Mouse (Mus musculus) heart, adult 9 months (tissue): ENCODE measurements at regions not wholly inside any gene's neighbourhood (a gene's known extent, or its start where the extent isn't known, plus 50 kb on each side); places are given as distances from the start of the nearest gene placed in this dataset.

Experiments used
- DNase-seq, 2 experiments: peaks; one replicate each; pipeline ENCODE4 v3.0.0; 2022; ENCODE audit warnings: low spot score in 2 of 2

DNA sequence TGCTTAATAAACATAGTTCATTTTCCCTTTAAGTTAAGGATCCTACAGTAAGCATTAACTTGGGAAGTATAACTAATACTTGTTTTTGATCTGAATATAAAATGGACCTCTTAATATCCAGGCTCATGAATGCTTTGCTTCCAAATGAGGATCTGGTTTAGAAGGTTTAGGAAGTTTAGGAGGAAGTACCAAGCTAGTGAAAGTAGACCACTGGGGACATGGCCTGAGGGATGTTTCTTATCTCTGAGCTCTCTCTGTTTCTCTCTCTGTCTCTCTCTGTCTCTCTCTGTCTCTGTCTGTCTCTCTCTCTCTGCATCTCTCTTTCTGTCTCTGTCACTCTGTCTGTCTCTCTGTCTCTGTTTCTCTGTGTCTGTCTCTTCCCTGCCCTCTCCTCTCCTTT is 360.9 kb downstream of the Kctd12 start:
- no peak for DNase-seq

DNA sequence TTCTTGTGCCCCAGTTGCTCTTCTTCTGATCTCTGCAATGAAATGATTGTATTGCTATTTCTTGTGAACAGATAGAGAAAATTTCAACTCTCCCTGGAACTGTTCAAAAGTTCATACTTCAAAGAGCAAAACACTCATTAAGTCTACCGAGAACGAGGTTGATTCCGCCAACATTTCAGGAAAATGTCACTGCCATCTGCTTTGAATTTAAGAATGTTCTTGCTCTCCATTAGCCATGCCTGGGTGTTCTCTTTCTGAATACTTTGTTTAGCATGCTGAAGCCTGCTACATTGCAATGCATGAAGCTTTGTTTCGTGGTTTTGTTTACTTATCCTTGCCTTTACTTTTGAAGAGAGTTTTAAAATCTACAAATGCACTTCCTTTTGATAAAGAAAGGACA is 363.4 kb downstream of the Kctd12 start:
- DNase-seq: no peak

DNA sequence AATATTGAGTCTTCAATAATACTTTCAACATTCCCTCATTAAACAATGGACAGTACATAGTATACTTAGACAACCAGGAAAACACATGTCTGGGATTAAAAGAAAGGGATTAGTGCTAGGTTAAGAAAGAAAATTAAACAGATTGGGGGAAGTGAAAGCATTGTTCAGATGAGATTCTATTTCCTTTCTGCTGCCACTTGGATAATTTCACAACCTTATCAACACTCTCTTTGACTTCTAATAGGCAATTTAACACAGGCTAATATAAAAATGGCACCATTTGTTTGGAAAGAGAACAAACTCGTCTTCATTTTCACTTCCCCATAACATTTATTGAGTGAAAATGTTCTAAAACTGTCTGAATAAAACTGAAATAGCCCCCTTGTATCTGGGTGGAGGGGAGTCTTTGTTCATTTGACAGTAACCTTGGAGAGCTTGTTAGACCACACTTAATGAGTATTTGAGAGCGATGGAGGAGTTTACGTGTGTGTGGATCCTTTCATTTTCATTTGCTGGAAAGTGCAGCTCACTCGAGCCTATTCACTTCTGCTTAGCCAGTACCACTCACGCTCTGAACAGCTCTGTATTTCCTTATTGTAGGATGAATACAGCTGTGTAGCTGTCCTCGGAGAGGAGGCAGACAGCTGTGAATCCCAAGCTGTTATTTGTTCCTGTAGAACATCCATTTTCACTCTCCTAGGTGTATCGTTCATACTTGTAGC is 366.7 kb downstream of the Kctd12 start:
- DNase-seq: no peak

DNA sequence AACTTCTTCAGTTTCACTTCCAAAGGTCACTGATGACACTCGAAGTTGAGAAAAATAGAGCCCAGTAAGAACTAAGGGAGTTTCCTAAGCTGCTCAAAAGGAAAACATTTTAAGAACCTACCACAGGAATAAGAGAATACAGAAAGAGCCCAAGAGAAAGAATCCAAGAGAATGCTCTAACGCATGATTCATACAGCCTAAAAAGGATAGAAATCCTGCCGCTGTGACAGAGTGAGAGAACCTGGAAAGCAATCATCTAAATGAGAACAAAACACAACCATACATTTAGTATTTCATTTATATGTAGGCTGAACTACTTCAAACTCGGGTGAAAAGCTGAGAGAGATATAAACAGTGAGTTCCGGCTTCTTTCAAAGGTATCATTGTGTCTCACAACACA is 376.4 kb downstream of the Kctd12 start:
- DNase-seq: no peak

DNA sequence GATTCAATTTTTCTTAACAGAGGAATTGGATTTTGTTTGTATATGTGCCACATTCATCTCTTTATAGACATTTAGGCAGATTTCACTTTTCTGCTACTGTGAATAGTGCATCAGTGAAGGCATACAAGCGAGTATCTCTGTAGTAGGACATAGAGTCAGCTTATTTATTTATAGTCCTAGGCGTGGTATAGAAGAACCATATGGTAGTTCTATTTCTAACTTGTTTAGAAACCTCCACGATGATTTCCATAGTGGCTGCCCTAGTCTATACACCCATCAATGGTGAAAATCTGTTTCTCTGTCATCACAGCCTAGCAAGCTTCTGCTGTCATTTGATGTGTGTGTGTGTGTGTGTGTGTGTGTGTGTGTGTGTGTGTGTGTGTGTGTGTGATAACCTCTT is 387.6 kb downstream of the Kctd12 start:
- DNase-seq: no peak

DNA sequence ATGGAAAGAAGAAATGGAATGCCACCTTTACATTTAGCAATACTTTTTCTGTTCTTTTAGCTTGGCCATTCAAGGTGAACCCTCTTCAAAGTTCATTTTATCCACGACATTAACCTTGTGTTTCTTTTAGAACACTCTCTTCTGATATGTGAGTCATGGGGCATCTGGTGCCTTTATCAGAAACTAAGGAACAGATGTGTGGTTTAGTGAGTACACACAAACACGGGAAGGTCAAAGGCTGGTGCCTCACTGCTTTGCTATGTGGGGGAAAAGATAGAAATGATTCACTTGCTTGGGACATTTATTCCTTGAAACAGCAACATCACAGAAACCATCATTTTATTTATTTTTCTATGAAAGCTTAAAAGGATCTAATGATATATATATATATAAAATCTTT is 428.7 kb downstream of the Kctd12 start:
- DNase-seq: no peak

DNA sequence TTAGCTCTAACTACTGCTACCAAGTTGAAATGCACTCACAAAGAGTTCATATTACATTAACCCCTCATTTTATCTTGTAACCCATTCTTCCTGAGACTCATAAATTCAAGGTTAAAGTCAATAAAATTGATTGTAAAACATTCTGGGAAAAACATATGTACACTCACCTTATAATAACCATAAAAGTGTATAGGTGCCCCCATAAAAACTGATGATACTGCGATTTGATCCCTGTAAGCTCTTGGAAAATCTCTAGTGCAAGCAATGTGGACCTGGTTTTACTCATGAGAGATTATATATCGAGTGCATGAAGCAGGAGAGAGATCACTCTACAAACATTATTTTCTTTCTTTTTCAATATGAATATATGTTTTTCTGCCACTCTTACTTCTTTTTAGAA is 429.8 kb downstream of the Kctd12 start:
- DNase-seq: no peak

DNA sequence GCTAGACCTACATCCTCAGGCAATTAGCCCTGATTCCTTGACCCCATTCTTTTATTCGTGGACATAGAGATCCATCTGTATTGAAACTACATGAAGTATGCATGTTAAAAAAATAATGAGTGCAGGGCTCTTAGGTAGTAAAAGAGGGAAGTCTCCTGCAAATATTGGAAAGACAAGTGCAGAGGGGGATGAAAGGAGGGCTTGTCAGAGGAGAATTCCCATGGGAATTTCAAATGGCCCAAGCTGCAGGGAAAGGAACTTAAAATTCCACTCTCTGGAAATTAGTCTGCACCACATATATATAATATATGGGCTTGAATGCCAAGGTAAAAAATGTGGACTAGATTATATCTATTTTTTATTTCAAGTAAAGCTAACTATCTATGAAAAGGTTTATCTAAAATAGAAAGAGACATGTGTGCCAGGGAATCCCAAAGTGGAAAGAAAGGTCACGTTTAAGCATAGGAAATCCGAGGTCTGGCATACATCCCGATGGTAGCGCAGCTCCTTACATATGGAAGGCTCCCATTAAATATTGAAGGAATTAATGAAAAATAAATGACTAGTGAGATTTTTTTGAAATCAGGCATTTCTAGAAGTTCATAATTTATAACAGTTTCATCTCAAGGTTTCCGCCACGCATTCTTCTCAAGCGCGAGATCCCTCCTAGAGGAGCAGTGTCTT is 457.4 kb downstream of the Kctd12 start:
- no peak for DNase-seq

DNA sequence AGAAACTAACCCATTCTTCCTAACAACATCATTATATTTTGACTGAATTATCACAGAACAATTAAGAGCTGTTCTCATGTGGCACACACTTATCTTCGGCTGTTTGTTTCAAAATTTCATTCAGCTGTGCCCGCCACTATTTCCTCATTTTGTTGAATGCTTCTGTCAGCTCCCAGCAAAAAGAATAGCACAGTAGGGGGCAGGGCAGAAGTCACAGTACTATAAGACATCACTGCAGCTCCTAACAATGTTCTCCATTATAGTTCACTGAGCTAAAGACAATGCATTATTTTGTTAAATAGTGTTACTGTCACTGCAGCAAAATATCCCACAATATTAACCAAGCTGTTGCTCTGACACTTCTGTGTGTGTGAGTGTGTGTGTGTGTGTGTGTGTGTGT is 465.7 kb downstream of the Kctd12 start:
- DNase-seq: no peak

DNA sequence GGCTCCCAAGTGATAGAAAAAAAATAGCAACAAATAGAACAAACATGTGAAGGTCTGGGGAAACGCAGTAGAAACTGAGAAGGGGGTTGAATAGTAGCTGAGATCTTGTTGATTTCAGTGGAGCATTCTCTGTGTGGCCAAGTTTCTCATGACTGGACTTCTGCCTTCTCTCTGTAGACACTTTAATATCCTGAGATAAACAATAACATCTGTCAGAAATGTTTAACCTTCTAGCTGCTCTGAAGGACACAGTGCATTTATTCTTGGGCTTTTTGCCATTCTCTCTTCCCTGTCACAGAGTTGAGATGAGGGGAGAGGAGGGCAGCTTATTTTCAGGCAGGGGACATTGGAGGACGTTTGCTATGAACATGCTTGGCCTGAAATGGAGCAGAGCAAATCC is 467.9 kb downstream of the Kctd12 start:
- DNase-seq: no peak

DNA sequence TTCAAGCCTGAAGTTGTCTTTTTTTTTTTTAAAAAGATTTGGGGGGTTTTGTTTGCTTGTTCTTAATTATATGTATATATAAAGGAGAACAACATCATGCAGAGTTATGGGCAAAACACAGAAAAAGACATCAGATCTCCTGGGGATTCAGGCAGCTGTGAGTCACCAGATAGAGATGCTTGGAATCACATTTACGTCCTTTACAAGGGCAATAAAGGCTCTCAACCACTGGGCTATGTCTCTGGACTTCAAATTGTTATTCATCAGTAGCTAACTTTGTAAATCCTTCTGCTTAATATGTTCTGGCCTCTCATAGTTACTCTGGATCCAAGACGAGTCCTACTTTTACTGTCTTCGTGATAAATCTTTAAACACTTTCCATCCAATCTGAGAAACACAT is 469.8 kb downstream of the Kctd12 start:
- no peak for DNase-seq

DNA sequence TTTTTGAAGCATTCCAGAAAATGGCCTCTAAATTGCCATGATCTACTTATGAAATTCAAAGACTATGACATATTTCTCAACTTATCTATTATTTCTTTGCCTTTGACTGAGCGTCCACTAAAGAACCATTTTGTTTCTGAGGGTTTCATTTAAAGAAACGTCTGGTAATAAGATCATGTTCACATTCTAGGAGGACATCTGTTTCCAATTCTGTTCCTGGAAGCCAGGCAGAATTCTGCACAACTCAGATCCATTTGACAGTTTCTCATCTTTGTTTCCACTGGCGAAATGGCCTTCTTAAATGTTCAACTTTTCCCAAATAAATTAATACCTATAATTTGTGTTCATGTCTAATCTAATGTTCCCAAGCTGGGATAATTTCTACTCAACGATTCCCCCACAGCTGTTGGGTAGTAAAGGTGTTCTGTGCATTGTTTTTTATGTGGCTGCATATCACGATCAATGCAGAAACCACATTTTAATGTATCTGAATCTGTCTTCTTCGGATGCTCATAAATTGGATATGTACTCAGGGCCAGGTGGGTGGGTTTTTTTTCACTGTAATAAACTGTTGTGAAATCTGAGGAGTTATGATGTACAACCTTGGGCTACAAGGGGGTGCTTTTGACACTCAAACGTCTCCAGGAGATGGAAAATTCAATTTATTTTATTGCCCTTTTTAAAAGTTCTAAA is 470.6 kb downstream of the Kctd12 start:
- DNase-seq: no peak

DNA sequence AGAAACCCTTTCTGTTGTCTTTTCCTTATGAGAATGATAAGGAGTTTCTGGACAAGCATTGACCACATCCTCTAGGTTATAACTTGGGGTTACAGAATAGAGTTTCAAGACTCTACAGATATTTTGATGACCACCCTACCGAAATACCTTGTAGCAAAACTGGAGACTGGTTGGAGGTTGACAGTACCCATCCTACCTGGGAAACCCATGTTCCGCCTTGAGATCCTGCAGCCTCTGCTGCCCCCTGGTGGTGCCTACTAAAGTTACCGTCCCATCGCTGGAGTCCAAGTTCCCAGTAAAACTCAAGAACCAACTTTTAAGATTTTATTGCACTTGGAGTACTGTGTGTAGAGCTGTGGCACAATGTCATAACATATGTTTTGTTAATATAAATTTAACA is 472.1 kb downstream of the Kctd12 start:
- DNase-seq: peak; percentile 2 to 20

DNA sequence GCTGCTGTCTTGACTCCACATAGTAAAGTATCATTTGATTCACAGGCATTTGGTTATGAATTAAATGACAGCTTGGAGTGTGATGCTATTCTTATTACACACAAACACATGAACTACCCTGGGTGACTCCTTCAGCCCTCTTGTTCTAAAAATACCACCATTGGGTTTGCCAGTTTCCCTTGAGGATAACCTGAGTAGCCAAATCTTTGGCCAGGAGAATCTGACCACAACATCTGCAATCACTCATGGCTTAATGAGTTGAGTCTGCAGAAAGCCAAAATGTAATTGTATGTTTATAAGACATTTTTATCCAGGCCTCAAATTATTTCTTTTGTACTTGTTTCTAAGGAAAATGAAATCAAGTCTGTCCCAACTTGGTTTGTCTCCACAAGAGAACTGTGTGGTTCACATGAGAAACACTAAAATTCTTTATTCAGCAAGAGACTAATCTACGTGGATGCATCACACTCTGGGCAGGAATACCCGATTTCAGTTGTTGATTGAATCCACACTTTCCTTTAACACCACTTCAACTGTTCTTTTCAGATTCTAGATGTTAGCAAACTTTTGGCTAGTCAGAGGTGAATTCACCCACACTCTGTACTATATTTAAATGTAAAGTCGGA is 476.6 kb downstream of the Kctd12 start:
- DNase-seq: peak; percentile 11 to 39

DNA sequence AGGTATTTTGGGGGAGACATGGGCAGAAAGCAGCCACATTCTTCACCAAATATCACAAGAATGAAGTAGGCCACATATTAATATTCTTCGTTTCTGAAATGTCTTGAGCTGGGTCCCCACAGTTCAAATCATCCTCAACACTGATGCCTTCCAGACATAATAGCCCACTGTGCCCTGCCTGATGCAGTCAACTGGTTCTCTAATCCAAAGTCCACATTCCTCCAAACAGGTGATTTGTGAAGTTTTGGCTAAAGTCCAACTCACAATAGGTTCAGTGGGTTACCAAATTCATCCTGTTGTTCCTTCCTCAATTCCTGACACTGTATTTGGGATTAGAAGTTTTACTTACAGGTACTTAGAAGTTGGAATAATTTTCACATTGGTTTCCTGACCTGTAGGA is 485.3 kb downstream of the Kctd12 start:
- no peak for DNase-seq

DNA sequence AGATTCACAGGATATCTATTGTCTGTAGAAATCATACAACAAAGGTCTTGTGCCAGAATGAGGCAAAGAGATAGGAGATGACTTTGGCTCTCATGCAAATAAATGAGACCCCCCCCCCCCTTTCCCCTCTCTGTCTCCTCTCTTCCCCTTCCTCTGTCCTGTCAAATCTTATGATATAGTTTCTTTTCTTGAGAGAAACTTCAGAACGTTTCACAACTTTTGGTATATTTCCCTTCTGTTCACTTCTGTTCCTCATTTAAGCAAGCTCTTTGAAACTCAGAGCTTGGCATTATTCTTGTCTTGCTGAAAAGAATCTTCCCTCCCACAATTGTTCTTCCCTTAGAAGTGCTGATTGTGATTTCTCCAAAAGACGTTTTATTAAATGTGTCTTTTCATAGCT is 490.1 kb downstream of the Kctd12 start:
- DNase-seq: no peak

DNA sequence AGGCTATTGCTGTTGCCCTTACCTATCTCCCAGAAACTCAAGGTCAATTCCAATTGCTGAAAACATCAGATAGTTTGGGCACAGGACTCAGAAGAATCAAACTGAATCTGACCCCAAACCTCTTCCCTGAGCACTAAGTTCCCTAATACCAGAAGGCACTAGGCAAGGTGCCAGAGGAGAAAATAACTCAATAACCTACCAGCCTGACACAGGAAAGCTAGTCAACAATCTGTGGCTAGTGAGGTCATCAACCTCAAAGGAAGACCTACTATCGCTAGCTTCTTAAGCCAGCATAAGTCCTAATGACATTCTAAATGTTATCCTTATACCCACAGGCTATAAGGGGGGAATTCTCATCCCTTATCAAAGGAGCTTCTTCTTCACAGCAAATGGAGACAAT is 491.2 kb downstream of the Kctd12 start:
- DNase-seq: no peak

DNA sequence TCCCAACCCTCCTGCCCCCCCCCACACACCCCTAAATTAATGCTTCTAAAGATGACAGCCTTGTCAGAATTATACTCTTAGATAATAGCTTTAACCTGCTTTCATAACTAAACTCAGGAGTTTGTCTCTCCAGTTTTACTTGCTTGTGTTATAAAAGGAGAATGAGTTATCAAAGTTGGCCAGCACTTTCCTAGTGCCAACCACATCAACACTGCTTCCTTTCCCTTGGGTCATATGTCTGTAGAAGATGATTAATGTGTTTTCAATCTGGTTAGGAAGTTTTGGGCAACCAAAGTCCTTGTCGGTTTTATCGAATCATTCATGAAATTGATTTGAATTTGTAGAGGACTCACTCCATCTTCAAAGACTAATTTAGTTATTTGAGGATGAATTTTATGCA is 505.3 kb downstream of the Kctd12 start:
- DNase-seq: no peak

DNA sequence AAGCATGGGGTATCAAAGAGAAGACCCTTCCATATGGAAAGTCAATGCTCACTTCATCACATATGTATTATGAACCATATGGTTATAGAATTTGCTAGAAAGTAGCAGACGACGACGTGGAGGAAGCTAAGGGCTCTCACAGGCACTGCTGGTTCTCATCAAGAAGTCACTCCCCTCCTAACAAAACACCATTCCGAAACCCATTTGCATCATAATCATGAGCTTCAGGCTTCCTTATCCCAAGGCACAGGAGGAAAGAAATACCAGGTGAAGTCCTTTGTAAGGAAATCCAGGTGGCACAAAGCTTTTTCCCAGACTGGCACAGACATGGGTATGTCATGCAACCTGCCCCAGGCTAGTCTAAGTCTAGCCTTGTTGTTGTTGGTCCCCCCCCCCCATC is 513.1 kb downstream of the Kctd12 start:
- no peak for DNase-seq

DNA sequence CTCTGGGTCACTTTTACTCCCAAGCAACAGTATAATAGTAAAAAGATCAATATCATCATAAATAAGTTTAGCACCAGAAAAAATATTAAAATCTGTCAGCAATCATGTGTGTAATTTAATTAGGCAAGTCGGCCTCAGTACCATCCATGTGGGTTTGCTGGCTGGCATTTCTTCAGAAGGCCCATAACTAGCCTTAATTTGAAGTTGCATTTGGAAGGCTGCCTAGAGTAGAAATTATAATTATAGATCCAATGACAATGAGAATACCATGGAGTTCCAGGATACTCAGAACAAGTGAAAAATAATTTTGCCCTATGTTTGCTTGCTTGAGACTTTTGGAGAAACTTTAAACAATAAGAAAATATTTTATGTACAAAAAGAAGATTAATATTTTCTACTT is 521.4 kb downstream of the Kctd12 start:
- no peak for DNase-seq

DNA sequence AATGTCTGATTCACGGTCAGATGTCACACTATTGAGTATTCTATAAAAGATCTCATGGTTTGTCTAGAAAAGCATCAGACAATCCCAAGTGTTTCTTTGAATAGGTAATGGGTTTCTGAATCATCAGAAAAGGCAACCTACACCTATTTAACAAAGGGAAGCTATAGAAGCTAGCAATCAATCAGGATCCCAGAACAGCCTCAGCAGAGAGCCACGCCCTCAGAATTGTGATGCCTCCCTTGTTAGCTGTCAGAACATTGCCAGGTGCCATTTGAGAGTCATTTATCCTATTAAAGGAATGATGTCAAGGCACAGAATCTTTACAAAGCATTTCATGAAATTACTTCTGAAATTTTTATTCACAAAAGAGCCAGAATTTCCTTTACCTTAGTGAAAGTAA is 542.7 kb downstream of the Kctd12 start:
- DNase-seq: no peak

DNA sequence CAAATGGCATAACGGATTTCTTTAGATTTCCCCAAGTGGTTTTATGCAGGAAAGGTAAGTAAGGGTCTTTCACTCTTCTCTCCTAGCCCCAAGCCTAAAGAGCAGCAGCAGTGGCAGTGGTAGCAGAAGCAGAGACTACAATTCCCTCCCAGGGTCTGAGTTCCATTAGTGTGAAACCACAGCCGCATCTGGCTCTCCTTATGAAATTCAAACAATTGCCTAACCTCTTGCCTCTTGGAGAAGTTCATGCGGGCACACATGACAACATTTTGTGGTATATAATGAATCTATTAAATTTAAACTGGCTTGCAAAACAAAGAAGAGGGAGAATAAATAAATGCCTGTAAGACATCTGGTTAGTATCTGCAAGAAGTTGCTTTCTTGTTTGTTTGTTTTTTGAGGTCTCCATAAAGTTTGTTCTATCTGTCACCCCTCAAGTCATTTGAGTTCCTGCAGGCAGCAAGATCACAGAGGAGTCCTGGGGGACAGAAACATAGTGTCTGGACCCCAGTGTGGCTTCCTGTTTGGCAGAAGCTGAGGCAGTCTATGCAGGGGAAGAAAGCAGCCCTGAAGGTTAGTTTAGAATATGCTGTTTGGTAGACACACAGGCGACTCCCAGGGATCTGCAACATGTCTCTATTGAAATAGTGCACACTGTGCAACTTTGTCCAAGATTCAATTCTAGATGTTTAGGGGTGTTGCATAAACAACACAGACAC is 578.9 kb downstream of the Kctd12 start:
- no peak for DNase-seq
